Mouse (Mus musculus): ENCODE data around the gene Gm5751.
"Not testable (repeated sequence)": the region's sequence is repeated elsewhere in the genome, so short reads cannot be mapped to it uniquely, and the experiment has no call there.

The Gm5751 gene

GRCm38 (mm10) chrX:8873953-8874352 is at the start of gene Gm5751:
Gene Gm5751, plus strand, starts transcription at chrX:8874253.
- not testable (repeated sequence) for DNase-seq (ENCODE audit: low spot score in 2 of 2)

GRCm38 (mm10) chrX:8832043-8832442 is 42.0 kb upstream of the Gm5751 start:
- peak; percentile 53 to 67 for DNase-seq (ENCODE audit: low spot score in 2 of 2)

GRCm38 (mm10) chrX:8843694-8844093 is 30.4 kb upstream of the Gm5751 start, which contains the start of gene Gm6592:
Gene Gm6592, plus strand, starts transcription at chrX:8843994.
- no peak for DNase-seq (ENCODE audit: low spot score in 2 of 2)

GRCm38 (mm10) chrX:8852486-8852885 is 21.6 kb upstream of the Gm5751 start:
- DNase-seq (ENCODE audit: low spot score in 2 of 2), result no peak

GRCm38 (mm10) chrX:8864331-8864730 is 9.7 kb upstream of the Gm5751 start:
- DNase-seq (ENCODE audit: low spot score in 2 of 2), result peak; percentile 73 to 78

GRCm38 (mm10) chrX:8884336-8884735 is 10.3 kb downstream of the Gm5751 start:
- DNase-seq (ENCODE audit: low spot score in 2 of 2), result no peak

GRCm38 (mm10) chrX:8891975-8892342 is 17.9 kb downstream of the Gm5751 start:
- peak in 1 of 2 experiments; percentile 23 for DNase-seq (ENCODE audit: low spot score in 2 of 2)

GRCm38 (mm10) chrX:8892343-8893155 is 18.5 kb downstream of the Gm5751 start, which contains the start of gene B630019K06Rik:
Gene B630019K06Rik, plus strand, starts transcription at chrX:8892382.
- peak; percentile 60 to 73 for DNase-seq (ENCODE audit: low spot score in 2 of 2)

GRCm38 (mm10) chrX:8893182-8893651 is 19.2 kb downstream of the Gm5751 start:
- DNase-seq (ENCODE audit: low spot score in 2 of 2), result peak; percentile 33 to 35

- DNase-seq (ENCODE audit: low spot score in 2 of 2), result no peak
These were observed 26.8 kb downstream of the Gm5751 start for GRCm38 (mm10) chrX:8900823-8901222.

- no peak for DNase-seq (ENCODE audit: low spot score in 2 of 2)
These were observed 27.9 kb downstream of the Gm5751 start for GRCm38 (mm10) chrX:8901906-8902472.

GRCm38 (mm10) chrX:8921080-8921479 is 47.0 kb downstream of the Gm5751 start:
- no peak for DNase-seq (ENCODE audit: low spot score in 2 of 2)

- peak in 1 of 2 experiments; percentile 23 for DNase-seq (ENCODE audit: low spot score in 2 of 2)
These were observed 48.0 kb downstream of the Gm5751 start for GRCm38 (mm10) chrX:8921813-8922607.

GRCm38 (mm10) chrX:8927308-8927707 is 53.3 kb downstream of the Gm5751 start:
- no peak for DNase-seq (ENCODE audit: low spot score in 2 of 2)

Data from right cerebral cortex, postnatal 10 days (tissue).